Mouse (Mus musculus): ENCODE data around the gene Kcnj12. TPM values are rescaled to one million over a fixed set of nuclear protein-coding genes. Genes with fewer than 3 reads are reported as not detected.

Kcnj12 gene
- polyA plus RNA-seq (2015; fragmentation: Nextera tagmentation; extraction: Ambion mirVana), result 2.6 and 3.0 TPM in 2 replicates

DNA sequence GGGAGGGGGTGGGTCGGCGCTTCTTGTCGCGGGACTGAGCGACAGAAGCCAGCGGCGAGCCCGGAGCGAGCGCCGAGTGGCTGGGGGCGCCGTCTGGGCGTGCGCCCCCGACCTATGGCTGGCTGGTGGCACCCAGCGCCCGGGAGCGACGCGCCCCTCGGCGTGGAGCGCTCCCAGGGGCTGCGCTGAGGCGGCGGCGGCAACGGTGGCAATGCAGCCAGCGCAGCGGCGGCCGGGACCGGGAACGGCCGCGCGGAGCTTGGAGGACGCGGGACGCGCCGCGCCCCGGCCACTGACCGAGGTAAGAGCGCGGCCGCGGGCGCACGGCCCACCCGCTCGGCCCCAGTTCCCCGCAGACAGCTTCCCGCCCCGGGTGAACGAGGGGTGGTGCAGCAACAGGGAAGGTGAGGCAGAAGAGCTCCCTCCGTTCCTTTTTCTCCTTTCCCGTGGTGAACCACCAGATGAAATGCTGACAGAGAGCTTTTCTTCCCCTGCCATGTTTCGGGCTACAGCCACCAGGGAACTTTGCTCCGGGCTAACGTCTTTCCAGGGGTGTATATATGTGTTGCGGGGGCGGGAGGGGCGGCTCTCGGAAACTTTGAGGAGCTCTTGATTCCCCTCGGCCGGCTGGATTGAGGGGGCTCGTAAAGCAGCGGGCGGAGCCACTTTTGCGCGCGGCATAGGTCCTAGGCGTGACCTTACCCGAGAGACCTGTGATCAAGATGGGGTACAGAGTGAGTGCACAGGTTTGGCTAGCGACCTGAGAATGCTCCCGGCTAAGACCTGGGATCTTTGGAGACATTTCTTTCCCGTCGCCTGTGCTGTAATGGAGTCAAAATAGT, at the start of gene Kcnj12:
TSS of gene Kcnj12 (plus strand) at position 15 of the 842 bp plus-strand sequence.
- Histone ChIP-seq H3K27me3 (replicated peaks) (peaks cover 71% of the 10 kb centered on the region), H3K4me1 (peaks cover 69% of the 10 kb centered on the region), H3K36me3 (no peaks in the 10 kb centered on the region), H3K9me3 (no peaks in the 10 kb centered on the region), H3K4me3 (peak within 1 kb of the TSS; percentile 68), H3K9ac (peak within 1 kb of the TSS; percentile 82), H3K27ac (replicated peaks) (peak within 1 kb of the TSS; percentile 21; the same call in 1 of the 2 replicates), H3K4me2 (peak within 1 kb of the TSS; percentile 92)
- WGBS, result under 1% methylated on average over 65 of the region's 81 CpGs
- ATAC-seq (ENCODE audit: extremely low read depth, insufficient number of reproducible peaks, low FRiP score, low TSS enrichment), result no peak

DNA sequence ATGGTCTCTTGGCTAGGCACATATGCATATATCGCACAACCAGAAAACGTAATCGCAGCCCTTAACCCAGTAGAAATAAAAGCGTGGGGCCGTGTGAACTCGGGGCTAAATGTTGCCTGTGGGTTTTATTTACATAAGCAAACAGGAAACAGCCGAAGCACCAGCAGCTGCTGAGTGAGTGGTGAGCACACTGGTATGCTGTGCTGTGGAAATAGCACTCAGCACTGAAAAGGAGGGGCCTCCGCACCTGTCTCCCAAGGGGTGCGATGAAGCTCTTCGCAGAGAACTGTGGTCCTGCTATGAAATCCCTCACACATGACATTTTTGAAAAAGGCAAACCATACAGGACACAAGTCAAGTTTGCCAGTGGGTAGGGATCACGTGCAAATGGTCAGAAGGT, 47.3 kb upstream of the Kcnj12 start:
- H3K4me3 ChIP-seq, result no peak overlapping the region
- H3K4me1 ChIP-seq, result peaks cover 14% of the 10 kb centered on the region
- no peak overlapping the region for H3K27ac ChIP-seq (replicated peaks)
- H3K9ac ChIP-seq, result no peak overlapping the region
- WGBS, result 71% methylated on average over 11 of the region's 11 CpGs
- no peaks in the 10 kb centered on the region; the same call in 1 of the 2 replicates for H3K27me3 ChIP-seq (replicated peaks)
- H3K36me3 ChIP-seq, result no peaks in the 10 kb centered on the region
- no peak overlapping the region for H3K4me2 ChIP-seq
- ATAC-seq (ENCODE audit: extremely low read depth, insufficient number of reproducible peaks, low FRiP score, low TSS enrichment), result no peak
- no peaks in the 10 kb centered on the region for H3K9me3 ChIP-seq

DNA sequence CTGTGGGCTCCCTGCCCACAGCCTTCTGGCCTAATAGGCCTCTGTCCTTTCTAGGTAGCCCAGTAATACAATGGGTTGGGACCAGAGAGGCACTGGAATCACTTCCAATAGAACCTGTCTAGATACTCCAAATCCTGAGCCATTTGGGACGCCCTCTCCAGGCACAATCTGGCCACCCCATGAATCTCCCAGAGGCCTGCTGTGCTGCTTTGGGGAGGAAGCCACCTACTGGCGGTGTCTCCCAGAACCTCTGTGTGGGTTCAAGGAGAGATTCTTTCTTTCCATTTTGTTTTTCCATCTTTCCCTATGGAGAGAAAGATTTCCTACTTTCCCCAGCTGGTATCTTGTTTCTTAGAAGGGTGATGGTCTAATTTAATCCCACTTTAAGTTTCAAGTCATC, 46.1 kb upstream of the Kcnj12 start:
- no peaks in the 10 kb centered on the region for H3K36me3 ChIP-seq
- no peak overlapping the region for H3K27ac ChIP-seq (replicated peaks)
- ATAC-seq (ENCODE audit: extremely low read depth, insufficient number of reproducible peaks, low FRiP score, low TSS enrichment), result no peak
- peaks cover 15% of the 10 kb centered on the region for H3K4me1 ChIP-seq
- 68% methylated on average over 2 of the region's 2 CpGs for WGBS
- no peak overlapping the region for H3K4me2 ChIP-seq
- no peaks in the 10 kb centered on the region for H3K9me3 ChIP-seq
- no peak overlapping the region for H3K9ac ChIP-seq
- no peak overlapping the region for H3K4me3 ChIP-seq
- H3K27me3 ChIP-seq (replicated peaks), result no peaks in the 10 kb centered on the region; the same call in 1 of the 2 replicates

DNA sequence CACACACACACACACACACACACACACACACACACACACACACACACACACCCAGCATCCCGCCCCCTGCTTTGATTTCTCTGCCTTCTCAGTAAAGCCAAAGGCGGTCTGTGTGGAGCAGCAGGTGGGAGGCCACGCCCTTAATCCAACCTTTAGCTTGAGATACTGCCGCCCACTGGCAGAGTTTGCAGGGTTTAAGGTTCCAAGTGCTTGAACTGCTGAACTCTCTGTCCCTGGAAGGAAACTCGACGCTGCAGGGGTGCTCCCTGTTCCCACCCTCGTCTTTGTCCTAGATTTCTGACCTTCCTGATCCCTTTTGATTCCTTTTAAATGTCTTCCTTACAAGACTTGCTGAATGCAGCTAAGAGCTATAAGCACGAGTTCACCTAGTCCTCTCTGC, 45.6 kb upstream of the Kcnj12 start:
- 37% methylated on average over 8 of the region's 8 CpGs for WGBS
- Histone ChIP-seq H3K27ac (replicated peaks) (no peak overlapping the region), H3K9ac (no peak overlapping the region), H3K36me3 (no peaks in the 10 kb centered on the region), H3K9me3 (no peaks in the 10 kb centered on the region), H3K4me2 (no peak overlapping the region), H3K27me3 (replicated peaks) (no peaks in the 10 kb centered on the region; the same call in 1 of the 2 replicates), H3K4me1 (peaks cover 20% of the 10 kb centered on the region), H3K4me3 (no peak overlapping the region)
- no peak for ATAC-seq (ENCODE audit: extremely low read depth, insufficient number of reproducible peaks, low FRiP score, low TSS enrichment)

DNA sequence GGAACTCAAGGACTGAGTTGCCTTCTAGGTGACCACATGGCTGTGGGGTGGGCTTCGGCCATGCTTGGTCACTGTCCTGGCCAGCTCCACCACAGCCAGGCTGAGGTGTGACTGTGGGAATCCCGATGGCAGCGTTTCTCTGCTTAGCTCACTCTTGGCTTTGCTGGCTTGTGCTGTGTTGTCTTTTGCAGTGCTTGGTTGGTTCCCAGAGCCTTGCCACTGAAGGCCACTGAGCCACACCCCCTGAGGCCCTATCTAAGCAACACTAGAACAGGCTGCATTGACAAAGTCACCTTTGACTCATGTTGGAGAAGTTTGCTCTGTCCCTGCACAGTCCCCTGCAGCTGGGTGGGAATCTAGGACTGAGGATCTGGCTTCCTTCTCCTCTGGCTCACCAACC, 45.2 kb upstream of the Kcnj12 start:
- ATAC-seq (ENCODE audit: extremely low read depth, insufficient number of reproducible peaks, low FRiP score, low TSS enrichment), result no peak
- Histone ChIP-seq H3K4me1 (peaks cover 24% of the 10 kb centered on the region), H3K4me3 (no peak overlapping the region), H3K4me2 (no peak overlapping the region), H3K9me3 (no peaks in the 10 kb centered on the region), H3K27ac (replicated peaks) (no peak overlapping the region), H3K9ac (no peak overlapping the region), H3K27me3 (replicated peaks) (no peaks in the 10 kb centered on the region; the same call in 1 of the 2 replicates), H3K36me3 (no peaks in the 10 kb centered on the region)
- 45% methylated on average over 3 of the region's 3 CpGs for WGBS

DNA sequence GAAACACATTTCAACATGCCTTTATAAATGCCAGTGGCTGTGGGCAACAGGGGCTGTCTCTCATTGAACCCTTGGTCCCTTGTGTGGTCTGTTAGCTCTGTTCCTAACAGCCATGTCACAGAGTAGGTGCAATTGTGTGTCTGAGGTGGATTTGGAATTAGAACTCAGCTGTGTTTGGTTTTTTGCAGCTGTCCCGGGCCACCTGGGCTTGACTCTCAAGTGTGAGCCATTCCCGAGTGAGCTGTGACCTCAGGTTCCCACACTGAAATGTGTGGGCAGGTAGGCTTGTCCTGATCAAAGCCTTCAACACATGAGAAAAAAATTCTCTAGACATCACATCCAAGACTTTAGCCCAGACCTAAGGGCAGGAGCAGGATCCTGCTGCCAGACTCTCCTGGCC, 43.7 kb upstream of the Kcnj12 start:
- no peak for ATAC-seq (ENCODE audit: extremely low read depth, insufficient number of reproducible peaks, low FRiP score, low TSS enrichment)
- Histone ChIP-seq H3K4me2 (no peak overlapping the region), H3K27me3 (replicated peaks) (no peaks in the 10 kb centered on the region; the same call in 1 of the 2 replicates), H3K27ac (replicated peaks) (no peak overlapping the region), H3K9ac (no peak overlapping the region), H3K9me3 (no peaks in the 10 kb centered on the region), H3K36me3 (no peaks in the 10 kb centered on the region), H3K4me3 (no peak overlapping the region), H3K4me1 (peaks cover 27% of the 10 kb centered on the region)
- WGBS, result 73% methylated on average over 2 of the region's 2 CpGs

DNA sequence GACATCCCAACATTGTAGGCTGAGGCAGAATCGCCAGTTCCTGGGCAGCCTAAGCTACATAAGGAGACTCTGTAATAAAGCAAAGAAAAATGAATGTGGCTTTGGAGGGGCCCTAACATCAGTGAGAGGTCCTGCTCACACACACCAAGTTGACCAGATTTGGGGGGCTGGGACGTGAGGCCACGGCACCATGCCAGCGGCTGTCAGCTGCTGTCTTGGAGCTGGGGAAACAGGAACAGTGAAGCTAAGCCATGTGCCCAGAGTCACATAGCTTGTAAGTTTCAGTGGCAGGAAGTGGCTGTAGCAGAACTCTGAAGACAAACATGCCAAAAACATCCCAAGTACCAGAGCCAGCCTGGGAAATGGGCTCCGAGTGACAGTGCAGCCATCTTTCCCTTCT, 42.6 kb upstream of the Kcnj12 start:
- no peak for ATAC-seq (ENCODE audit: extremely low read depth, insufficient number of reproducible peaks, low FRiP score, low TSS enrichment)
- Histone ChIP-seq H3K36me3 (no peaks in the 10 kb centered on the region), H3K9ac (no peak overlapping the region), H3K27me3 (replicated peaks) (no peaks in the 10 kb centered on the region; the same call in 1 of the 2 replicates), H3K9me3 (no peaks in the 10 kb centered on the region), H3K4me2 (no peak overlapping the region), H3K4me3 (no peak overlapping the region), H3K4me1 (peaks cover 28% of the 10 kb centered on the region), H3K27ac (replicated peaks) (no peak overlapping the region)
- WGBS, result 79% methylated on average over 5 of the region's 5 CpGs

DNA sequence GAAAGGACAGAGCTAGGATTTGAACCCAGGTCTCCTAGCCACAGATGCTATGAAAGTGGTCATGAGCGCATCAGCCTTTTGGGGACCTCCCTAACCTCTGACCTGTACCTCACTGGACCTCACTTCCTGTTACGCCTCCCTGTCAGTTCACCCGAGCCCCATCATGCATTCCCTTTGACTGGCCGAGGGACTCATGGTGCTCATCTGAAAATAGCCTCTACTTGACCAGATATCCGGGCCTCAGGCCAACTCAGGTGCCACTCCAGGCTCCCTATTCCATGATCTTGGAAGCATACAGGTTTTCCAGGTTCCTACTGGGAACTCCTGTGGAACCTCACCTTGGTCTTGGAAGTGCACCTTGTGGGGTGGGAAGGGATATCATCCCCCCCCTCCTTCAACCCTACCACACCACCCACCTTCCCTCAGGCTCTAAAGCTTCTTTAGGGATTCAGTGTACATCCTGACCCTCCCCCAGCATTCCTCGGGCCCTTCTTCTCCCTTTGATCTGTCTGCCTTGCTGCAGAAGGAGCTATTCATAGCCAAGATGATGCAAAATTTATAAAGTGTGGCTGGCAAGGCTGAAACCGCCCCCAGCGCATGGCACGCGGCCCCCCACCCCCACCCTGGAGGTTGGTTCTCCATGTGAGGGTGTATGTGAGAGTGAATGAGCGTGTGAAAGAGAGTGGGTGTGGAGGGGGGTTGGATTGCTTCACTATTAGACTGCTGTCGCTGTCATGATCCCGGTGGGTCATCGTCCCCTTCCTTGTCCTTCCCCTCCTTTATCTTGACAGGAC, 40.5 kb upstream of the Kcnj12 start:
- no peak for ATAC-seq (ENCODE audit: extremely low read depth, insufficient number of reproducible peaks, low FRiP score, low TSS enrichment)
- peaks cover 27% of the 10 kb centered on the region for H3K4me1 ChIP-seq
- no peaks in the 10 kb centered on the region; the same call in 1 of the 2 replicates for H3K27me3 ChIP-seq (replicated peaks)
- no peak overlapping the region for H3K9ac ChIP-seq
- H3K36me3 ChIP-seq, result no peaks in the 10 kb centered on the region
- WGBS, result 42% methylated on average over 14 of the region's 14 CpGs
- no peak overlapping the region for H3K4me2 ChIP-seq
- H3K9me3 ChIP-seq, result no peaks in the 10 kb centered on the region
- 0 out of 2 replicates have a peak overlapping the region, but pooled peaks have one; percentile 3 for H3K27ac ChIP-seq (replicated peaks)
- no peak overlapping the region for H3K4me3 ChIP-seq

DNA sequence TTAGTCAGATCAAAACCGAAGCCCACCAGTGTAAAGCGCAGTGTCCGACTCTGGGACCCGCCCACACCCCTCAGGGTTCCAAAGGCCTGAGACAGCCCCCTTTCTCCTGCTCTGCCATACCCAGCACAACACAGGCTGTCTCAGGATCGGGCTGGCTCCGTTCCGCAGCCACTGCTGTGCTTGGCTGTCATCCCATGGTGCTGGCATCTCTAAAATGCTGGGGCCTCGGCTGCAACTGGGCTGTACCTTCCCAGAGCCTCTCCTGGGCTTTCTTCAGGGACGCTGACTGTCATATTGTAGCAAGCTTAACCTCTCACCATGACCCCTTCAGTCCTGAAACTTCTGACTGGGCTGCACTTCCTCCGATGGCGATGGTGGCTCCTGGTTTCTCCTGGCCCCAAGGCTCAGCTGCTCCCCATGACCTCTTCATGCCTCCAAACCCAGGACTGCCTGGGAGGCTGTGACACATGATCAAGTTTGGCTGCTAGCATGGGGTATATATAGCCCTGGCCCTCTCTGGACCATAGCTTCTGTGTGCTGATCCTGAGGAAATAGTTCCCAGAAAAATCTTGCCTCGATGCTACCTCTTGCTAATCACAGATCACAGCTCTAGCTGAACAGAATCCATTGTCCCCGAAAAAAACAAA, 37.3 kb upstream of the Kcnj12 start:
- no peak for ATAC-seq (ENCODE audit: extremely low read depth, insufficient number of reproducible peaks, low FRiP score, low TSS enrichment)
- Histone ChIP-seq H3K9me3 (no peaks in the 10 kb centered on the region), H3K9ac (peak overlapping the region; percentile 40; the same call in 1 of the 2 replicates), H3K4me1 (peaks cover 19% of the 10 kb centered on the region), H3K36me3 (no peaks in the 10 kb centered on the region), H3K4me3 (no peak overlapping the region), H3K27ac (replicated peaks) (peak overlapping the region; percentile 62; the same call in 1 of the 2 replicates), H3K27me3 (replicated peaks) (no peaks in the 10 kb centered on the region; the same call in 1 of the 2 replicates), H3K4me2 (peak overlapping the region; percentile 20; the same call in 1 of the 2 replicates)
- 71% methylated on average over 13 of the region's 13 CpGs for WGBS

DNA sequence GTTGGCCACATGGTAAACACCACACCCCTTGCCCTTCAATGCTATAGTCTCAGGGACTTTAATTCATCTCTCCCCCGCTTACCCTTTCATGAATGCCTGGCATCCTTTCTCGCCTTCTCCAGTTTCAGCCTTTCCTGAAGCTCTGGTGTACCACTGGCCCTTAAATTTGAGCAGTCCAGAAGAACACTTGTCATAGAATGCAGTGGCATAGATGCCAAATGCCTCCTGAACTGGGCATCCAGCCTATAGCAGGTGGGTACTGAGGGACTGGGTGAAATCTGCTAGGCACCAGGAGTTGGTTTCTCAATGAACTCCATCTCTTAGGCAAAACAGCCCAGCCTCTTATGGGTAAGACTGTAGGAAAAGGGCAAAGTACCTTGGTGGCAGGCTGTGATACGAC, 31.9 kb upstream of the Kcnj12 start:
- H3K4me3 ChIP-seq, result no peak overlapping the region
- no peak overlapping the region for H3K9ac ChIP-seq
- WGBS, result 76% methylated on average over 3 of the region's 3 CpGs
- ATAC-seq (ENCODE audit: extremely low read depth, insufficient number of reproducible peaks, low FRiP score, low TSS enrichment), result no peak
- H3K27me3 ChIP-seq (replicated peaks), result no peaks in the 10 kb centered on the region
- H3K4me1 ChIP-seq, result no peaks in the 10 kb centered on the region
- H3K4me2 ChIP-seq, result no peak overlapping the region
- H3K36me3 ChIP-seq, result no peaks in the 10 kb centered on the region
- H3K27ac ChIP-seq (replicated peaks), result no peak overlapping the region
- H3K9me3 ChIP-seq, result no peaks in the 10 kb centered on the region

DNA sequence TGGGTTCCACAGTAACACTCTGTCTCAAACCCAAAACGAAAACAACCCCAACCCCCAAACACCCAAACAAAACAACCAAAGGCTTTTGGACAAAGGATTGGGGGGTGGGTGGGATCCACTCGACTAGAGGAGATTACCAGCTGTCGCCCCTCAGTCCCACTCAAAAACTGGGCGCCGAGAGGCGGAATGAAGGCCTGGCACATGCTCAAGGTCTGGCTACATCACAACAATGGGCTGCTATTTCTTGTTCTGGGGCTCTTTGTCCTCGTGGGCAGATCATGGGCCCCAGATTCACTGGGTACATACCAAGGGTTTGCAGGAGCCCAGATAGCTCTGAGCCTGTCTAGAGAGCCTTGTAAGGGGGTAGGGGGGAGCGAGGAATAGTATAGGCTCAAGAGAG, 19.6 kb upstream of the Kcnj12 start:
- H3K4me1 ChIP-seq, result peaks cover 16% of the 10 kb centered on the region
- 74% methylated on average over 8 of the region's 8 CpGs for WGBS
- H3K4me3 ChIP-seq, result no peak overlapping the region
- H3K36me3 ChIP-seq, result no peaks in the 10 kb centered on the region
- ATAC-seq (ENCODE audit: extremely low read depth, insufficient number of reproducible peaks, low FRiP score, low TSS enrichment), result no peak
- H3K4me2 ChIP-seq, result no peak overlapping the region
- H3K9me3 ChIP-seq, result no peaks in the 10 kb centered on the region
- no peak overlapping the region for H3K27ac ChIP-seq (replicated peaks)
- H3K9ac ChIP-seq, result no peak overlapping the region
- H3K27me3 ChIP-seq (replicated peaks), result no peaks in the 10 kb centered on the region; the same call in 1 of the 2 replicates

Measured in heart, embryonic 13.5 days (tissue).